ENCODE assay signal across 23 mouse cellular contexts in the genomic region with DNA sequence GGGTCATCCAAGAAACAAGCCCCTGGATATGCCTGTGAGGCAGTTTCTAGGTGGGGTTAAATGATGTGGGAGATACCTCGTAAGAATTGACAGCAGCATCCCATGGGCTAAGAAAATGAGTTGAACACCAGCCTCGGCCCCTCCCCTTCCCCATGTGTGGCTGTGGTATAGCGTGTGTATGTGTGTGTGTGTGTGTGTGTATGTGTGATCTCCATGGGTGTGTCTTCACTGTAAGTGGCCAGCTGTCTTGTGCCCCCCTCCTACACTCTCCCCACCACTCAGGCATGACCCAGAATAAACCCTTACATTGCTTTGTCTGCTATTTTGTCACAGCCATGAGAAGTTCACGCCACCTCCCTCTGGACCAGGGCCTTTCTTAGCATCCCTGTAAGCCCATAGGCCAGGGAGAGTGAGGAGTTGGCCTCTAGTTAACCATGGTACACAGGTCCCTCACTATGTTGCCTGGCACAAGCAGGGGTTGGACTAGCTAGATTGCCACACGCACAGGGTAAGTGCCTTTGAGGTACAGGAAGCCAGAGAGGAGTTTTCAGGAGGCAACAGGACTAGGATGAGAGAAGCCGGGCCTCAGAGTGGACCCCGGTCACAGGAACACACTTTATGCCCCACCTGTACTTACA. TPM values are rescaled to one million over a fixed set of nuclear protein-coding genes. Genes with fewer than 3 reads are reported as not detected.
DNase-seq lines count a peak whose midpoint lies in the region; ATAC-seq and TF ChIP-seq lines count a peak whose summit lies in the region.
"Had no signal": no experiment of that assay in that cellular context is flagged by ENCODE, and none has a peak within 500 bp of the region (broad histone marks: within the 10 kb centered on the region; RNA-seq: fewer than 3 reads in every experiment).

No protein-coding gene starts in this region.

- peak overlapping the region; percentile 26; the same call in 1 of the 2 replicates for H3K27ac ChIP-seq in hindbrain, postnatal 0 days
- no peak overlapping the region for H3K27ac ChIP-seq in hindbrain, embryonic 11.5 days (ENCODE audit: low read depth, low read length)
- peak overlapping the region; percentile 83 for H3K27ac ChIP-seq in lung, embryonic 14.5 days (ENCODE audit: low read depth)
- H3K27ac ChIP-seq in midbrain, embryonic 10.5 days (replicated peaks), result 0 out of 2 replicates have a peak overlapping the region, but pooled peaks have one; percentile 6
- H3K27ac ChIP-seq in midbrain, embryonic 11.5 days (ENCODE audit: low read depth, low read length), result no peak overlapping the region
- H3K27ac ChIP-seq: embryonic facial prominence, embryonic 13.5 days; forebrain, embryonic 12.5 days; heart, embryonic 10.5 days had no signal

- no peak for DNase-seq in hindbrain, postnatal 0 days (ENCODE audit: low spot score)
- DNase-seq in hindbrain, embryonic 11.5 days (ENCODE audit: low spot score), result no peak
- no peak for DNase-seq in lung, embryonic 14.5 days
- DNase-seq in lung, postnatal 14 days, result no peak
- DNase-seq in midbrain, embryonic 10.5 days (ENCODE audit: low spot score), result no peak
- no peak for DNase-seq in midbrain, embryonic 11.5 days (ENCODE audit: low spot score, missing footprints)
- DNase-seq: adrenal gland, adult 2 months; adrenal gland, postnatal 25 days; cerebellum, adult 18-20 months; cerebellum, adult 9-11 months; cerebellum, postnatal 36 days; gastrocnemius, postnatal 10 days; heart, adult 18-20 months; heart, postnatal 10 days had no signal

- H3K36me3 ChIP-seq in hindbrain, postnatal 0 days (ENCODE audit: insufficient read depth, low read length), result peaks cover 27% of the 10 kb centered on the region
- H3K36me3 ChIP-seq in hindbrain, embryonic 11.5 days (ENCODE audit: control insufficient read depth, insufficient read depth, low read length), result peaks cover 3% of the 10 kb centered on the region
- peaks cover 26% of the 10 kb centered on the region for H3K36me3 ChIP-seq in lung, embryonic 14.5 days (ENCODE audit: insufficient read depth)
- peaks cover 28% of the 10 kb centered on the region for H3K36me3 ChIP-seq in midbrain, embryonic 10.5 days
- peaks cover 12% of the 10 kb centered on the region; the same call in 1 of the 2 replicates for H3K36me3 ChIP-seq in midbrain, embryonic 11.5 days (ENCODE audit: control insufficient read depth, insufficient read depth, low read length)

- 86% methylated on average over 7 of the region's 7 CpGs for WGBS in hindbrain, postnatal 0 days
- 89% methylated on average over 6 of the region's 7 CpGs for WGBS in hindbrain, embryonic 11.5 days
- WGBS in lung, embryonic 14.5 days, result 83% methylated on average over 7 of the region's 7 CpGs
- WGBS in midbrain, embryonic 10.5 days, result 91% methylated on average over 7 of the region's 7 CpGs
- WGBS in midbrain, embryonic 11.5 days, result 87% methylated on average over 7 of the region's 7 CpGs

- no peaks in the 10 kb centered on the region for H3K9me3 ChIP-seq in hindbrain, postnatal 0 days (ENCODE audit: low read length)
- H3K9me3 ChIP-seq in hindbrain, embryonic 11.5 days (ENCODE audit: control insufficient read depth, low read length), result no peaks in the 10 kb centered on the region
- no peaks in the 10 kb centered on the region for H3K9me3 ChIP-seq in lung, embryonic 14.5 days (ENCODE audit: low read depth, low read length)
- no peaks in the 10 kb centered on the region for H3K9me3 ChIP-seq in midbrain, embryonic 10.5 days (replicated peaks)
- no peaks in the 10 kb centered on the region for H3K9me3 ChIP-seq in midbrain, embryonic 11.5 days (ENCODE audit: control insufficient read depth, low read length)
- H3K9me3 ChIP-seq: embryonic facial prominence, embryonic 13.5 days; forebrain, embryonic 12.5 days; heart, embryonic 10.5 days had no signal

- peaks cover 18% of the 10 kb centered on the region for H3K4me1 ChIP-seq in hindbrain, postnatal 0 days (ENCODE audit: insufficient read depth, low read length)
- peaks cover 6% of the 10 kb centered on the region; the same call in 1 of the 2 replicates for H3K4me1 ChIP-seq in hindbrain, embryonic 11.5 days (replicated peaks; ENCODE audit: control insufficient read depth, insufficient read depth, low read length)
- H3K4me1 ChIP-seq in lung, embryonic 14.5 days (ENCODE audit: insufficient read depth), result peaks cover 11% of the 10 kb centered on the region
- H3K4me1 ChIP-seq in midbrain, embryonic 10.5 days, result peaks cover 24% of the 10 kb centered on the region
- H3K4me1 ChIP-seq in midbrain, embryonic 11.5 days (ENCODE audit: control insufficient read depth, insufficient read depth, low read length), result no peaks in the 10 kb centered on the region; the same call in 1 of the 2 replicates
- H3K4me1 ChIP-seq: embryonic facial prominence, embryonic 13.5 days had no signal

- no peak overlapping the region for H3K4me2 ChIP-seq in hindbrain, postnatal 0 days (ENCODE audit: low read depth, low read length)
- no peak overlapping the region for H3K4me2 ChIP-seq in hindbrain, embryonic 11.5 days (replicated peaks; ENCODE audit: low read depth, low read length)
- no peak overlapping the region for H3K4me2 ChIP-seq in lung, embryonic 14.5 days
- H3K4me2 ChIP-seq in midbrain, embryonic 11.5 days, result no peak overlapping the region
- H3K4me2 ChIP-seq: embryonic facial prominence, embryonic 13.5 days; forebrain, embryonic 12.5 days had no signal

- no peak for ATAC-seq in hindbrain, postnatal 0 days
- no peak for ATAC-seq in hindbrain, embryonic 11.5 days (ENCODE audit: low FRiP score)
- ATAC-seq in lung, embryonic 14.5 days (ENCODE audit: insufficient read depth), result no peak
- no peak for ATAC-seq in midbrain, embryonic 11.5 days (ENCODE audit: low FRiP score)
- ATAC-seq: activated CD4-positive, CD25-positive, alpha-beta regulatory T cell, adult 4 months; forebrain, embryonic 16.5 days; Patski had no signal

- no peak overlapping the region for H3K9ac ChIP-seq in hindbrain, postnatal 0 days (replicated peaks; ENCODE audit: low read length)
- no peak overlapping the region for H3K9ac ChIP-seq in hindbrain, embryonic 11.5 days (ENCODE audit: low read depth, low read length)
- no peak overlapping the region for H3K9ac ChIP-seq in lung, embryonic 14.5 days
- H3K9ac ChIP-seq in midbrain, embryonic 11.5 days (ENCODE audit: low read length), result no peak overlapping the region
- H3K9ac ChIP-seq: embryonic facial prominence, embryonic 13.5 days; forebrain, embryonic 12.5 days had no signal

- H3K4me3 ChIP-seq in hindbrain, postnatal 0 days (ENCODE audit: low read length), result no peak overlapping the region
- H3K4me3 ChIP-seq in hindbrain, embryonic 11.5 days (ENCODE audit: low read depth, low read length), result no peak overlapping the region
- no peak overlapping the region for H3K4me3 ChIP-seq in lung, embryonic 14.5 days (ENCODE audit: low read depth, low read length)
- H3K4me3 ChIP-seq in midbrain, embryonic 10.5 days, result no peak overlapping the region
- no peak overlapping the region for H3K4me3 ChIP-seq in midbrain, embryonic 11.5 days (ENCODE audit: low read depth, low read length)
- H3K4me3 ChIP-seq: embryonic facial prominence, embryonic 13.5 days; forebrain, embryonic 12.5 days; heart, embryonic 10.5 days had no signal

- no peak for TF ChIP-seq CTCF in hindbrain, postnatal 0 days (IDR thresholded peaks at IDR 0.05; ENCODE audit: low read depth)
- no peak for TF ChIP-seq CTCF in lung, embryonic 14.5 days (IDR thresholded peaks at IDR 0.05; ENCODE audit: low read depth)

- no peaks in the 10 kb centered on the region for H3K27me3 ChIP-seq in hindbrain, postnatal 0 days (ENCODE audit: insufficient read depth, low read length)
- no peaks in the 10 kb centered on the region for H3K27me3 ChIP-seq in hindbrain, embryonic 11.5 days (ENCODE audit: control insufficient read depth, insufficient read depth, low read length)
- no peaks in the 10 kb centered on the region for H3K27me3 ChIP-seq in lung, embryonic 14.5 days (ENCODE audit: insufficient read depth, low read length)
- H3K27me3 ChIP-seq in midbrain, embryonic 10.5 days (ENCODE audit: low read depth, poor library complexity, severe bottlenecking), result no peaks in the 10 kb centered on the region
- H3K27me3 ChIP-seq in midbrain, embryonic 11.5 days (ENCODE audit: control insufficient read depth, insufficient read depth, low read length), result no peaks in the 10 kb centered on the region
- H3K27me3 ChIP-seq: embryonic facial prominence, embryonic 13.5 days; forebrain, embryonic 12.5 days; Patski had no signal

RNA-seq across cellular contexts. Expression of gene Agt, which starts 14.3 kb away (rescaled TPM):
- total RNA-seq in hindbrain, postnatal 0 days (2014; rRNA removed), result 101 and 162 TPM in 2 replicates
- 95.3 and 112 TPM in 2 replicates for polyA plus RNA-seq in hindbrain, postnatal 0 days (2015; fragmentation: Nextera tagmentation; extraction: Ambion mirVana)
- polyA plus RNA-seq in hindbrain, embryonic 11.5 days (2014; fragmentation: Nextera tagmentation; extraction: Ambion mirVana), result 0.14 and 0.15 TPM in 2 replicates
- polyA plus RNA-seq in lung, embryonic 14.5 days (2014; fragmentation: Nextera tagmentation; extraction: Ambion mirVana), result 3.1 and 3.6 TPM in 2 replicates
- polyA plus RNA-seq in midbrain, embryonic 10.5 days (2016; fragmentation: Nextera tagmentation; extraction: Ambion mirVana), result not detected in 2 replicates
- polyA plus RNA-seq in midbrain, embryonic 11.5 days (2014; fragmentation: Nextera tagmentation; extraction: Ambion mirVana), result not detected in 2 replicates
- total RNA-seq: CH12.LX; hematopoietic stem cell, adult 5-6 weeks had no signal
- polyA plus RNA-seq: activated CD4-positive, CD25-positive, alpha-beta regulatory T cell, adult 4 months; forebrain, embryonic 12.5 days had no signal

RNA-seq across cellular contexts. Expression of gene Capn9, which starts 20.7 kb away (rescaled TPM):
- total RNA-seq in hindbrain, postnatal 0 days (2014; rRNA removed), result not detected in 2 replicates
- 0.29 and 0.39 TPM in 2 replicates for polyA plus RNA-seq in hindbrain, postnatal 0 days (2015; fragmentation: Nextera tagmentation; extraction: Ambion mirVana)
- polyA plus RNA-seq in hindbrain, embryonic 11.5 days (2014; fragmentation: Nextera tagmentation; extraction: Ambion mirVana), result 0.08 TPM in 1 of 2 replicates, not detected in the other
- 0.45 and 0.60 TPM in 2 replicates for polyA plus RNA-seq in lung, embryonic 14.5 days (2014; fragmentation: Nextera tagmentation; extraction: Ambion mirVana)
- not detected in 2 replicates for polyA plus RNA-seq in midbrain, embryonic 10.5 days (2016; fragmentation: Nextera tagmentation; extraction: Ambion mirVana)
- polyA plus RNA-seq in midbrain, embryonic 11.5 days (2014; fragmentation: Nextera tagmentation; extraction: Ambion mirVana), result not detected in 2 replicates
- total RNA-seq: CH12.LX; gastrocnemius, postnatal 10 days; gastrocnemius, postnatal 4 days; heart, adult 18-20 months; heart, postnatal 10 days; hematopoietic stem cell, adult 5-6 weeks had no signal
- polyA plus RNA-seq: activated CD4-positive, CD25-positive, alpha-beta regulatory T cell, adult 4 months; heart, embryonic 10.5 days; Patski had no signal

RNA-seq across cellular contexts. Expression of gene Cog2, which starts 34.7 kb away (rescaled TPM):
- 29.4 and 30.0 TPM in 2 replicates for total RNA-seq in hindbrain, postnatal 0 days (2014; rRNA removed)
- 17.3 and 21.4 TPM in 2 replicates for polyA plus RNA-seq in hindbrain, postnatal 0 days (2015; fragmentation: Nextera tagmentation; extraction: Ambion mirVana)
- polyA plus RNA-seq in hindbrain, embryonic 11.5 days (2014; fragmentation: Nextera tagmentation; extraction: Ambion mirVana), result 35.8 and 39.5 TPM in 2 replicates
- polyA plus RNA-seq in lung, embryonic 14.5 days (2014; fragmentation: Nextera tagmentation; extraction: Ambion mirVana), result 36.4 and 36.9 TPM in 2 replicates
- polyA plus RNA-seq in midbrain, embryonic 10.5 days (2016; fragmentation: Nextera tagmentation; extraction: Ambion mirVana), result 45.6 and 46.5 TPM in 2 replicates
- polyA plus RNA-seq in midbrain, embryonic 11.5 days (2014; fragmentation: Nextera tagmentation; extraction: Ambion mirVana), result 40.9 and 42.1 TPM in 2 replicates

Comparison
In these comparisons a context has a peak if more than half of its experiments do, and no peak if none do; other contexts are left out.
1. H3K27ac ChIP-seq: peak in hindbrain, postnatal 0 days (single experiment), lung, embryonic 14.5 days (single experiment) and midbrain, embryonic 10.5 days (single experiment); none in hindbrain, embryonic 11.5 days (single experiment) and midbrain, embryonic 11.5 days (single experiment).
2. RNA of gene Agt, which starts 14.3 kb away (polyA plus RNA-seq): 95.3 to 112 TPM in hindbrain, postnatal 0 days; 3.1 to 3.6 TPM in lung, embryonic 14.5 days, 0.14 to 0.15 TPM in hindbrain, embryonic 11.5 days, not detected in midbrain, embryonic 10.5 days and not detected in midbrain, embryonic 11.5 days; every median in the first group is over 10 times any median in the second.